Mouse (Mus musculus) lung, postnatal 25 days (tissue): ENCODE results near the gene Chst8.

Source experiments
- DNase-seq: peaks from one replicate; pipeline ENCODE4 v3.0.0; 2022; ENCODE audit warnings: low spot score

Gene Chst8

DNA sequence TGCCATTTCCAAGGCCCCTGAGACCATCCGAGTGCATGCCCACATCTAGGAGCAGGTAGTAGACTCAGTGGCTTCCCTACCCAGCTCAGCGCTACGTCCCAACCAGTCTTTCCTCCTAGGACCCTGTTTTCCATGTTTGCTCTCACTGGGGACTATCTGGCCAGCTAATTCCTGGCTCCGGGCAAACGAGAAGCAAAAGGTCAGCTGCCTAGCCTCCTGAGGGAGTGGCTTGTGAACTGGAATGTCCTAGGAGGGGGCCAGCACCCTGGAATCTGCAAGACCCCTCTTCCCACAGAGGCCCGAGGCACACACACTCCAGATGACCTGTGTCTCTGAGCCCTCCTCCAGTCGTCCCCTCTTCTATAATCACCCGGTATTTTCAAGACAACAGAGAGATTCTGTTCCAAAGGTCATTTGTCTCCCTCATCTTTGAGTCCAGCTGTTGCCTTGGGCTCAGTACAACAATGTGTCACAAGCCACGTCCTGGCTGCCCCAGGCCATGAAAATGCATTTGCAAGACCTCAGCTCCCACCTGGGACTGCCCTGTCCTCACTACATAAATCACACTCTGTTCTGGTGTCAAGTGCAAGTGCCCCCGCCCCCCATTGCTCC lies 60.3 kb downstream of the Chst8 start:
- DNase-seq = peak; percentile 56

- DNase-seq = no peak
Observed at GRCm38 (mm10) chr7:34750350-34750749, 62.2 kb downstream of the Chst8 start.

GRCm38 (mm10) chr7:34749753-34750152 lies 62.8 kb downstream of the Chst8 start:
- no peak for DNase-seq

DNA sequence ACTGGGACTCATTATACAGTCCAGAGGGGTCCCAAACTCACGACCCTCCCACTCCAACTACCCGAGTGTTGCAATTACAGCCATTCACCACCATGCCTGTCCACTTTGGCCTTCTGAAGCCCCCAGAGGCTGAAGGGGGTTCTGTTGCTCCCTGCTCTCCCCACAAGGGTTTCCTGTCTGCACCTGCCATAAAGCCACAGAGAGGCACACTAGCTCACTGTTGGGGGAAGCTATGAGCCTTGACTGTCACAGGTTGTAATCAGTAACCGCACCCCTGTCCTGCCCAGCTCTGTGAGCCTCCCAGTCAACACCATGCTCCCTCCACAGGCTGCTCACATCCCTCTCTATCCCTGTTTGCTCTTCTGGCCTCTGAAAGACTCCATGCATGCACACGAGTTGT lies 64.0 kb downstream of the Chst8 start:
- no peak for DNase-seq

GRCm38 (mm10) chr7:34747661-34748060 lies 64.8 kb downstream of the Chst8 start:
- no peak for DNase-seq

GRCm38 (mm10) chr7:34746586-34746985 lies 65.9 kb downstream of the Chst8 start:
- DNase-seq = no peak

DNA sequence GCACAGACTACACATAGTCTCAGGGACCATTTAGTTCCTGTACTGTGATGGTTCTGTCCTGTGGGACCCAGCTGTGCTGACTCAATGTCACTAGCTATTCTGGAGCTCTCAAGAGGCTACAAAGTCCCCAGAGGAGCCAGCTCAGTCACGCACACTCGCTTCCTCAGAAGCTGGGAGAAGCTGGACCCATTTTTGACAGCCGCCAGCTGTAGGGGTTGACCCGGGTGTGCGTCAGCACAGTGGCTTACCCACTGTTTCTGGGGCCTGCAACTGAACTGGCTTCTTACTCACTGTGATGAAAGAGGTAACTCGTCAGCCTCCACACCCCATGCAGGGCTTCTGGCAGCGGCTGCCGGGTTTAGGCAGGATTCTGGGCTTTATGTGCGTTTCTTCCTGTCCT lies 66.3 kb downstream of the Chst8 start:
- peak; percentile 77 for DNase-seq

DNA sequence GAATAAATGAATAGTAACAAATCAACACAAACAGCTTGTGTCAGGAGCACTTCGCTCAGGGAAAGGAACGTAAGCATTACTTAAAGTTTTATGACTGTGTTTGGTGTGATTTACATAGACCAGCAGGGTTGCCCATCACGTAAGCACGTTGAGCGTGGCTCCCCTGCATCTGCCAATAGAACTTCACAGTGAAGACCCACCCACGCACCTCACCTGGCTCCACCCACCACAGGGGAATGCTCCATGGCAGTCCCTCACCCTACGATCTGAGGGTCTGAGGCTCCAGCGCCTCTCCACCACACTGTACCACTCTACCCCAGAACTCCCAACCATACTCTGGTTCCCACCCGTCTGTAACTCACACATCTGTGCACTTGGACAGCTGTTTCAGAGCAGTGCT lies 67.1 kb downstream of the Chst8 start:
- DNase-seq = no peak

- no peak for DNase-seq
Observed at GRCm38 (mm10) chr7:34744994-34745393, 67.5 kb downstream of the Chst8 start.

- no peak for DNase-seq
Observed at GRCm38 (mm10) chr7:34743411-34744085, 69.0 kb downstream of the Chst8 start.

GRCm38 (mm10) chr7:34739371-34739770 lies 73.1 kb downstream of the Chst8 start:
- DNase-seq = no peak

GRCm38 (mm10) chr7:34737206-34737605 lies 75.3 kb downstream of the Chst8 start:
- no peak for DNase-seq

GRCm38 (mm10) chr7:34734348-34734747 lies 78.2 kb downstream of the Chst8 start:
- DNase-seq = no peak

DNA sequence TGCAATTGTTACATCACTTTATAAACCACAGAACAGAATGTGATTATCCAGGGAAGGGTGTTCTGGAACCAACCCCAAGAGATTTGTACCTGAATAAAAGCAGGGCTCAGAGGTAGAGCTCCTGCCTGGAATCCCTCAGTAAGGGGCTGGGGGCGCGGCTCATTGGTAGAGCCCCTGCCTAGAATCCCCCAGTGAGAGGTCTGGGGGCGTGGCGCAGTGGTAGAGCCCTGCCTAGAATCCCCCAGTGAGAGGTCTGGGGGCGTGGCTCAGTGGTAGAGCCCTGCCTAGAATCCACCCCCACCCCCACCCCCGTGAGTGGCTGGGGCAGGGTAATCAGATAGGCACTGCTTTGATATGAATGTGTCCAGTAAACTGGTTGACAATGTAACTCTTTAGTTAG lies 83.6 kb downstream of the Chst8 start:
- DNase-seq = no peak

DNA sequence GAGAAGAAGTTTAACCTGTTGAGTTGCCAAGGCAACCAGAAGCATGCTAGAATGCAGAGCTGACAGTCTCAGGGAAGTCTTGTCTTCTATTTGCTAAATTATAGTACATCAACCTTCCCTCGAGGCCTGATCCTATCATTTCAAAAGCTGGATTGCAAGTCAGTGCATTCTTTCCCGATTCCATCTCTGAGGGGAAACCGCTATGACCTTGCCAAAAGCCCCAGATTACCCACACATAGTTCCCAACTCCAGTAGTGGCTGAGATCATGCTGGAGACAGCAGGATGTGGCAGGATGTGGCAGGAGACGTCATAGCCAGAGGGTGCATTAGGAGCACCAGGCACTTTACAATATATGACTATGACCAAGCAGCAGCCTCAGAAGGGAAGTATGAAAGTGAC lies 87.3 kb downstream of the Chst8 start:
- no peak for DNase-seq

DNA sequence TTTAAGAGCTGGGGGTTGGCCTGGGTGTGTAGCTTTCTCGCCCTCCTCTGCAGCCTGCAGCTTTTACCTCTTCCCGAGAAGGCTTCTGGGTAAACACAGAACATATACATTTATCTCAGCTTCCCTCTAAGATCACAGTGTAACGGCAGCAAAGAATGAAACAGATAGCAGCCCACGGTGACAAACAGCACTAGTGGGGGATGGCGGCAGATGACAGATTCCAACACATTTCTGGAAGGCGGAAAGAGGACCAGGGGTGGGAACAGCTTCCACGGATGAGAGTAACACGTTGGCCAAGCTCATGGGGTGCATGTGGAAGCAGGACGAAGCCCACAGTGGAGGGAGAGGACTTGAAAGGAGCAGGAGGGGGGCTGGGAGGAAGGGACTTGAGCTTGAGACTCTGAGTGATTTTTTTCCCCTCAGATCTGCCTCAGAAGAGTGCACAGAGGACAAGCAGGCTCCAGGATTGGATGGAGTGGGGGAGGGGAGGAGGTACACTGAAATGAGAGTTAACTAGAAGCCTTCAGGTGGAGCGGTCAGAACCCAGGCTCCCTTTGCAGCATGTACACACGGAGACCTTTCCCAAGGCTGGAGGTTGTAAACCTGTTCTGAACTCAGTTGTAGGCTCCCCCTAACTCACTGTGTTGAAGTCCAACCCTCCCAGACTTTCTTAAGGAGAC lies 89.8 kb downstream of the Chst8 start:
- no peak for DNase-seq

DNA sequence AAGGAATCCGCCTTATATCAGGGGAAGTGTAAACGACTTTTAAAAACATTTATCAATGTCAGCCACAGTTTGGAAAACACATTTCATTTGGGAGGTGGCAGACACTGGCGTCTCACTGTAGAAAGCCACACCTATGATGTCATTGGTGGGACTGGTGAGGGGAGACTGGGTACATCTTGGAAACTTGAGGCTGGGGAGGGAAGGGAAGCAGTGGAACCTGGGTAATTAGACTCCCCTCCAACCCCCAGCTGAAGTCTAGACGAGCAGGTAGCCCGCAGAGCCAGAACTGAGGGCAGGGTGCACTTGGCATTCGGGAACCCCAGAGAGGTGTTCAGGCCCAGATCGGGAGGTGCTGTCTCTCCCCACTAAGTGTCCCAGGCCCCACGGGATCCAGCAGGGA lies 90.4 kb downstream of the Chst8 start:
- DNase-seq = no peak

DNA sequence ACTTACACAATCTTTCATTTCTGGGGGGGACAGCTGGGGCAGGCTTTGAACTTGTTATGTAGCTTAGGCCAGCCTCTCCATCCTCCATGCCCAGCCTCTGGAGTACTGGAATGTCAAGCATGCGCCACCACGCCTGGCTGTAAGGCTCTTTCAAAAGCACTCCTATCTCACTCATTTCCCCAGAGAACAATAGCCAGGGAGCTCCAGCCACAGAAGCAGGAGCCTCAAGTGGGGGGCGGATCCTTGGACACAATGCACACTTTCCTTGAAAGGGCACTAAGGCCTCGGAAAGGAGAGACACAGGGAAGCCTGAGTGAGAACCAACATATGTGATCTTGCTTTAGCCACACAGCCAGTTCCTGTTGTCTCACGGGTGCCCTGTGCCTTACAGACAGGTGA lies 90.9 kb downstream of the Chst8 start:
- DNase-seq = peak; percentile 83

- no peak for DNase-seq
Observed at GRCm38 (mm10) chr7:34720882-34721649, 91.4 kb downstream of the Chst8 start.

- peak; percentile 48 for DNase-seq
Observed at GRCm38 (mm10) chr7:34719599-34719998, 92.9 kb downstream of the Chst8 start.

- DNase-seq = peak; percentile 47
Observed at GRCm38 (mm10) chr7:34718651-34719050, 93.9 kb downstream of the Chst8 start.

DNA sequence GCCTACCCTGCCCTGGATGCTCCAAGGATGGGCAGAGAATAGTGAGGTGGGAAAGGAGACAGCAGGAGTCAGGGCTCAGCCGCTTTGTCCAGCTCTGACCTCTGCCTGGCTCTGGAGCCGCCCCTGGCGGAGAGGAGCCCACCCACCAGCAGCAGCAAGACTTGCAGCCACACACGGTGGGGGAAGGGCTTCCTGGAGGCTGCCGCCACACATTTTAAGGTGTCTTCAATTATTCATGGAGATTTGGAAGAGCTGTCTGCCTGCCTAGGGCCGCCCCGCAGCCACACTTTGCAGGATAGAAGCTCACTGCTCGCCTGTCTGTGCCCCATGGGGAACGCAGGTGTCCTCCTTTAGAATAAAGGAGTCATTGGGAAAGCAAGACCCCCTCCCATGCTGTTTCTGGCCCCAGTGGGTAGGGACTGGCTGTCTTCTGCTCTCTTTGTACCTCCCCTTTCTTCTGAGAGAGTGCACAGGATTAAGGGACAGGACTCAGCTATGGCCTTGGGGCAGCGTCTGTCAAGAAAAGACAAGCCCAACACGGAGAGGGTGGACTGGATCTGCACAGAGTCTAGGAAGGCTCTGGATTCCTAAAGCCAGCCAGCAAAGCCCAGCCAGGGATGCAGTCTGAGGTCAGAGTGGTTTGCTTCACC lies 95.2 kb downstream of the Chst8 start:
- no peak for DNase-seq
